In genomic region chr4:32923891-32924294, GRCm38 (mm10) we compare ENCODE assay signal across 11 mouse cellular contexts. TPM values are rescaled to one million over a fixed set of nuclear protein-coding genes. Genes with fewer than 3 reads are reported as not detected.
A peak's percentile ranks its signal among the peaks of the same experiment; 100 is the strongest.
DNase-seq lines count a peak whose midpoint lies in the region; ATAC-seq and TF ChIP-seq lines count a peak whose summit lies in the region.
"Had no signal": no experiment of that assay in that cellular context is flagged by ENCODE, and none has a peak within 500 bp of the region (broad histone marks: within the 10 kb centered on the region; RNA-seq: fewer than 3 reads in every experiment).

No protein-coding gene starts in this region.

- WGBS in heart, embryonic 11.5 days (ENCODE audit: insufficient replicate concordance), result 41% methylated on average over 9 of the region's 9 CpGs
- 9% methylated on average over 9 of the region's 9 CpGs for WGBS in forebrain, embryonic 12.5 days
- WGBS in midbrain, embryonic 11.5 days, result 6% methylated on average over 9 of the region's 9 CpGs

- peak overlapping the region; percentile 53; the same call in 1 of the 2 replicates for H3K4me2 ChIP-seq in heart, embryonic 11.5 days
- H3K4me2 ChIP-seq in forebrain, embryonic 12.5 days, result peak overlapping the region; percentile 42
- H3K4me2 ChIP-seq in midbrain, embryonic 11.5 days, result peak overlapping the region; percentile 45

- no peak for DNase-seq in heart, adult 11 months
- DNase-seq in ES-E14 (ENCODE audit: low read depth, low spot score), result no peak
- DNase-seq in midbrain, embryonic 11.5 days (ENCODE audit: low spot score, missing footprints), result peak; percentile 95
- no peak for DNase-seq in layer of hippocampus, postnatal 25 days (ENCODE audit: extremely low spot score in 1 of 2, low spot score in 1 of 2)
- no peak for DNase-seq in gastrocnemius, adult 8-10 months (ENCODE audit: low spot score in 2 of 2)
- no peak for DNase-seq in kidney, postnatal 10 days
- DNase-seq: gastrocnemius, postnatal 25 days; liver, postnatal 0 days had no signal

- in situ Hi-C loops in ES-E14 (cut with MboI; ENCODE audit: low sequenced_read_pairs in 2 of 2, unreplicated experiment in 2 of 2), result loop anchor here in 1 of 2 experiments (25.0 kb wide), 1 partner anchor 112 kb away; the partner anchor contains the start of gene Lyrm2

- no peak overlapping the region; the same call in 1 of the 2 replicates for H3K4me3 ChIP-seq in heart, embryonic 11.5 days (ENCODE audit: low read depth, low read length)
- H3K4me3 ChIP-seq in ES-E14 (ENCODE audit: insufficient read depth in 1 of 2, low read depth in 1 of 2, low read length in 2 of 2, poor library complexity in 1 of 2, severe bottlenecking in 1 of 2), result peak overlapping the region; percentile 24 to 32; a peak in 1 of 4 replicates
- H3K4me3 ChIP-seq in forebrain, embryonic 12.5 days (replicated peaks), result peak overlapping the region; percentile 25; the same call in 1 of the 2 replicates
- no peak overlapping the region for H3K4me3 ChIP-seq in midbrain, embryonic 11.5 days (ENCODE audit: low read depth, low read length)
- H3K4me3 ChIP-seq: left cerebral cortex, adult 2 months had no signal

- no peaks in the 10 kb centered on the region for H3K36me3 ChIP-seq in heart, embryonic 11.5 days (ENCODE audit: control insufficient read depth, insufficient read depth, low read length)
- no peaks in the 10 kb centered on the region for H3K36me3 ChIP-seq in ES-E14 (ENCODE audit: control insufficient read depth, insufficient read depth, low read length, poor library complexity, severe bottlenecking)
- no peaks in the 10 kb centered on the region for H3K36me3 ChIP-seq in forebrain, embryonic 12.5 days (replicated peaks)
- H3K36me3 ChIP-seq in midbrain, embryonic 11.5 days (ENCODE audit: control insufficient read depth, insufficient read depth, low read length), result no peaks in the 10 kb centered on the region

- H3K27ac ChIP-seq in heart, embryonic 11.5 days (ENCODE audit: low read depth, low read length), result no peak overlapping the region
- peak overlapping the region; percentile 80 for H3K27ac ChIP-seq in ES-E14 (ENCODE audit: insufficient read depth, low read depth, low read length, poor library complexity, severe bottlenecking)
- H3K27ac ChIP-seq in forebrain, embryonic 12.5 days, result peak overlapping the region; percentile 94
- H3K27ac ChIP-seq in midbrain, embryonic 11.5 days (ENCODE audit: low read depth, low read length), result peak overlapping the region; percentile 98
- H3K27ac ChIP-seq: left cerebral cortex, adult 2 months had no signal

- peaks cover 10% of the 10 kb centered on the region; the same call in 1 of the 2 replicates for H3K4me1 ChIP-seq in heart, embryonic 11.5 days (ENCODE audit: control insufficient read depth, insufficient read depth, low read length)
- H3K4me1 ChIP-seq in ES-E14 (ENCODE audit: control insufficient read depth in 2 of 2, insufficient read depth in 2 of 2, low read length in 2 of 2, poor library complexity in 1 of 2), result peaks cover 2 to 13% of the 10 kb centered on the region in 2 experiments; a peak in 2 of 4 replicates
- peaks cover 45% of the 10 kb centered on the region for H3K4me1 ChIP-seq in forebrain, embryonic 12.5 days
- H3K4me1 ChIP-seq in midbrain, embryonic 11.5 days (ENCODE audit: control insufficient read depth, insufficient read depth, low read length), result peaks cover 17% of the 10 kb centered on the region

- no peak overlapping the region for H3K9ac ChIP-seq in heart, embryonic 11.5 days (ENCODE audit: low read depth, low read length)
- H3K9ac ChIP-seq in ES-E14 (ENCODE audit: insufficient read depth, low read depth, low read length, poor library complexity, severe bottlenecking), result no peak overlapping the region
- no peak overlapping the region for H3K9ac ChIP-seq in forebrain, embryonic 12.5 days
- peak overlapping the region; percentile 65 for H3K9ac ChIP-seq in midbrain, embryonic 11.5 days (ENCODE audit: low read length)
- H3K9ac ChIP-seq: liver, postnatal 0 days had no signal

- no peaks in the 10 kb centered on the region for H3K27me3 ChIP-seq in heart, embryonic 11.5 days (ENCODE audit: control insufficient read depth, insufficient read depth, low read length)
- no peaks in the 10 kb centered on the region for H3K27me3 ChIP-seq in forebrain, embryonic 12.5 days
- no peaks in the 10 kb centered on the region for H3K27me3 ChIP-seq in midbrain, embryonic 11.5 days (ENCODE audit: control insufficient read depth, insufficient read depth, low read length)

- ATAC-seq in heart, embryonic 11.5 days (replicated peaks; ENCODE audit: insufficient number of reproducible peaks, low FRiP score, low TSS enrichment), result no peak
- peak; percentile 62 for ATAC-seq in forebrain, embryonic 12.5 days (ENCODE audit: low FRiP score)
- peak; percentile 72 for ATAC-seq in midbrain, embryonic 11.5 days (ENCODE audit: low FRiP score)
- ATAC-seq: liver, postnatal 0 days had no signal

- H3K9me3 ChIP-seq in heart, embryonic 11.5 days (replicated peaks; ENCODE audit: control insufficient read depth, low read length), result no peaks in the 10 kb centered on the region
- H3K9me3 ChIP-seq in ES-E14 (ENCODE audit: control insufficient read depth, insufficient read depth, low read depth, low read length), result no peaks in the 10 kb centered on the region
- H3K9me3 ChIP-seq in forebrain, embryonic 12.5 days, result no peaks in the 10 kb centered on the region
- no peaks in the 10 kb centered on the region for H3K9me3 ChIP-seq in midbrain, embryonic 11.5 days (ENCODE audit: control insufficient read depth, low read length)

TF ChIP-seq in ES-E14, 5 proteins besides CTCF, POLR2A, EP300 and RAD21:
- TF ChIP-seq ZNF384 (IDR thresholded peaks at IDR 0.05; ENCODE audit: low read depth, low read length) (no peak), HCFC1 (IDR thresholded peaks at IDR 0.05; ENCODE audit: borderline replicate concordance, insufficient read depth, low read length) (no peak)
TF ChIP-seq in ES-E14: peak in this region for 0.

RNA-seq across cellular contexts. Expression of gene Ankrd6, which starts 26.7 kb away (rescaled TPM):
- 5.4 and 7.1 TPM in 2 replicates for polyA plus RNA-seq in heart, embryonic 11.5 days (2014; fragmentation: Nextera tagmentation; extraction: Ambion mirVana)
- 7.8 TPM in 2 replicates for total RNA-seq in ES-E14 (2012; rRNA removed)
- 22.3 and 22.6 TPM in 2 replicates for polyA plus RNA-seq in forebrain, embryonic 12.5 days (2016; fragmentation: Nextera tagmentation; extraction: Ambion mirVana)
- 33.2 and 37.3 TPM in 2 replicates for polyA plus RNA-seq in midbrain, embryonic 11.5 days (2014; fragmentation: Nextera tagmentation; extraction: Ambion mirVana)
- total RNA-seq in layer of hippocampus, postnatal 25 days (2021), result 10 to 100 TPM; 34.8 to 35.6 TPM
- total RNA-seq in gastrocnemius, adult 8-10 months (2022), result 1 to 10 TPM; 3.8 to 5.9 (median 4.8) TPM

RNA-seq across cellular contexts. Expression of gene Rragd, which starts 58.9 kb away (rescaled TPM):
- 47.8 and 54.1 TPM in 2 replicates for polyA plus RNA-seq in heart, embryonic 11.5 days (2014; fragmentation: Nextera tagmentation; extraction: Ambion mirVana)
- 14.4 and 15.0 TPM in 2 replicates for total RNA-seq in ES-E14 (2012; rRNA removed)
- polyA plus RNA-seq in forebrain, embryonic 12.5 days (2016; fragmentation: Nextera tagmentation; extraction: Ambion mirVana), result 31.2 and 31.8 TPM in 2 replicates
- 32.9 and 34.9 TPM in 2 replicates for polyA plus RNA-seq in midbrain, embryonic 11.5 days (2014; fragmentation: Nextera tagmentation; extraction: Ambion mirVana)
- total RNA-seq in layer of hippocampus, postnatal 25 days (2021), result 10 to 100 TPM; 58.9 to 60.5 TPM
- total RNA-seq in gastrocnemius, adult 8-10 months (2022), result 100 to 1,000 TPM; 200 to 232 (median 207) TPM

Comparison
In these comparisons a context has a peak if more than half of its experiments do, and no peak if none do; other contexts are left out.
1. H3K4me3 ChIP-seq: peak in ES-E14 (2 of 2) and forebrain, embryonic 12.5 days (single experiment); none in heart, embryonic 11.5 days (single experiment) and midbrain, embryonic 11.5 days (single experiment).
2. Peak in every context shown above with its lines, with median percentiles within 50 percentile points of each other: H3K4me2 ChIP-seq.